Mouse (Mus musculus) intestine, postnatal 0 days (tissue): ENCODE data around the gene Rfx1. TPM values are rescaled to one million over a fixed set of nuclear protein-coding genes. Genes with fewer than 3 reads are reported as not detected.

Experiments
- ATAC-seq: fragments of 200-750 bp; cut with Nextera tagmentation; 2 replicates; pipeline ENCODE4 v1.8.0; 2017; ENCODE audit warnings: mild to moderate bottlenecking, moderate TSS enrichment, moderate library complexity
- H3K27ac ChIP-seq: fragments of 300-500 bp; sonication (generic); 2 replicates; pipeline ENCODE4 v1.5.1; 2014; ENCODE audit warnings: mild to moderate bottlenecking, low read depth, low read length, moderate library complexity
- H3K27me3 ChIP-seq: fragments of 300-500 bp; sonication (generic); replicated peaks from 2 replicates; pipeline ENCODE4 v1.6.1; 2014; ENCODE audit warnings: low read length, mixed read lengths; ENCODE audit not compliant: control insufficient read depth, insufficient read depth
- H3K36me3 ChIP-seq: fragments of 300-500 bp; sonication (generic); 2 replicates; pipeline ENCODE4 v1.6.1; 2014; ENCODE audit warnings: mild to moderate bottlenecking, moderate library complexity; ENCODE audit not compliant: control insufficient read depth, insufficient read depth
- H3K4me1 ChIP-seq: fragments of 300-500 bp; sonication (generic); replicated peaks from 2 replicates; pipeline ENCODE4 v1.6.1; 2014; ENCODE audit warnings: antibody characterized with exemption, low read length, mixed read lengths; ENCODE audit not compliant: control insufficient read depth, insufficient read depth
- H3K4me2 ChIP-seq: fragments of 300-500 bp; sonication (generic); replicated peaks from 2 replicates; pipeline ENCODE4 v1.6.1; 2014; ENCODE audit warnings: low read depth, mild to moderate bottlenecking, moderate library complexity
- H3K4me3 ChIP-seq: fragments of 300-500 bp; sonication (generic); 2 replicates; pipeline ENCODE4 v1.5.1; 2014; ENCODE audit warnings: low read depth, low read length
- H3K9ac ChIP-seq: fragments of 300-500 bp; sonication (generic); 2 replicates; pipeline ENCODE4 v1.6.1; 2014; ENCODE audit warnings: mild to moderate bottlenecking, low read depth, low read length
- H3K9me3 ChIP-seq: fragments of 300-500 bp; sonication (generic); 2 replicates; pipeline ENCODE4 v1.6.1; 2016; ENCODE audit warnings: mixed run types; ENCODE audit not compliant: control insufficient read depth
- CTCF ChIP-seq: sonication (generic); IDR thresholded peaks from 2 replicates; pipeline ENCODE4 v1.5.1; 2016; ENCODE audit warnings: low read depth, mild to moderate bottlenecking, control low read depth, antibody characterized with exemption, moderate library complexity
- WGBS: fragments of 180-500 bp; shearing (Covaris S2); extraction: QIAGEN DNeasy Blood & Tissue Kit; methylation state at CpG from one replicate; pipeline ENCODE4 v1.1.7; 2014; 5-methylcytosine and 5-hydroxymethylcytosine counted together
- polyA plus RNA-seq: library from polyadenylated mRNA; unstranded; fragments of >200 nt; fragmentation: Nextera tagmentation; extraction: Ambion mirVana; gene quantifications from 2 replicates; pipeline ENCODE4 v1.2.1, GENCODE M21; 2015

The Rfx1 gene
- polyA plus RNA-seq, 1 experiment from 2014 or later = 3.3 TPM

DNA sequence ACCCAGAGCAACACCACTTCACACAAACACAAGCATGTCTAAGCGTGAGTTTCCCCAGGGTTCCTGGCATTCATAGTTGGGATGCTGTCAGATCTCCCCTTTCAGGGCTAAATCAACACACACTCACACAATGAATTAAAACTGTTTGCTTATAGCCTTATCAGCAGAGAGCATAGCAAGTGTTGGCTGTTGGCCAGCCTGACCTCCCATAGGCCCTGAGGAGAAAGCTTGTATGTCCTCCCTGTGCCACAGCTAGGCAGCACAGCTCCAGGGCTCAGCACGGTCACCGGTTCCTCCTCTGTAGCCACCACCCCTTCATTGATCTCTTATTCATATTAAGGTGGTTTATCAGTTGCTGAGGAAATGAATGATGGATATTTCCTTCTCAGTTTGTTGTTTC is 13.9 kb upstream of the Rfx1 start:
- Histone ChIP-seq H3K9me3 (no peaks in the 10 kb centered on the region), H3K27me3 (no peaks in the 10 kb centered on the region), H3K4me2 (no peak overlapping the region), H3K9ac (no peak overlapping the region), H3K36me3 (no peaks in the 10 kb centered on the region), H3K4me1 (no peaks in the 10 kb centered on the region), H3K4me3 (no peak overlapping the region), H3K27ac (no peak overlapping the region)
- ATAC-seq = 0 out of 2 replicates have a peak, but pooled peaks have one; percentile 19
- TF ChIP-seq CTCF = no peak
- whole genome bisulfite sequencing = 33% methylated on average over 3 of the region's 3 CpGs

DNA sequence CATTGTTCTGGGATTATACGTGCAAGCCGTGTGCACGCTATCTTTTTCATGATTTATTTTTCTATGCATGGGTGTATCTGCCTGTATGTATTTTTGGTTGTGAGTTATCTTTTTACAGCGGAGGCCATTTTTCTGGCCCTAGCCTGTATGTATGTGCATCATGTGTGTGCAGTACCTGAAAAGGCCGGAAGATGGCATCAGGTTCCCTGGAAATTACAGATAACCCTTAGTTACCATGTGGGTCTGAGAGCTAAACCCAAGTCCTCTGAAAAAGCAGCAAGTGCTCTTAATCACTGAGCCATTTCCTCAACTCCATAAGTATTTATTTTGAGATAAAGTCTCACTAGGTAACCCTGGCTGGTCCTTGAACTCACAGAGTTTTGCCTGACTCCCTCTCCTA is 13.4 kb upstream of the Rfx1 start:
- no peak for TF ChIP-seq CTCF
- 95% methylated on average over 5 of the region's 5 CpGs for WGBS
- H3K9me3 ChIP-seq = no peaks in the 10 kb centered on the region
- H3K36me3 ChIP-seq = no peaks in the 10 kb centered on the region
- H3K4me1 ChIP-seq = no peaks in the 10 kb centered on the region
- H3K27ac ChIP-seq = no peak overlapping the region
- no peak for ATAC-seq
- H3K9ac ChIP-seq = no peak overlapping the region
- H3K4me3 ChIP-seq = no peak overlapping the region
- H3K27me3 ChIP-seq = no peaks in the 10 kb centered on the region
- no peak overlapping the region for H3K4me2 ChIP-seq

DNA sequence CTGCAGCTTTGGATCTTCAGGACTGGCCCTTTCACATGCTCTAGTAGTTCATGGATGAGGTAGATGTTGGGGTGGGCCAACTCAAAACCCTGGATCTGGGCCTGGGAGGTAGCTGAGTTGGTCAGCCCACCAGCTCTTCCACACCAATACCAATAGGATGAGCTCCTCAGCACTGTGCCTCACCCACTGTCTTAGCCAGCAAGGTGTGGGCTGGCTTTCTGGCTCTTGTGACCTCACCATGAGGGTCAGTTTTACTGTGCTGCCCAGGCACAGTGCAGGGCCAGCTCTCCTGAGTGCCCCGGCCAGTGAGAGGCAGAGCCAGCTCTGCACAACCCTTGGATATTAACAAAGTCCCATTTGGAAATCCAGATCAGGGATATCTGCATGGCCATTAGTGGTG is 8.8 kb upstream of the Rfx1 start:
- no peak for TF ChIP-seq CTCF
- Histone ChIP-seq H3K27me3 (no peaks in the 10 kb centered on the region), H3K27ac (no peak overlapping the region), H3K9me3 (no peaks in the 10 kb centered on the region), H3K4me2 (no peak overlapping the region), H3K4me3 (no peak overlapping the region), H3K4me1 (no peaks in the 10 kb centered on the region), H3K36me3 (no peaks in the 10 kb centered on the region), H3K9ac (no peak overlapping the region)
- ATAC-seq = no peak
- 89% methylated on average over 1 of the region's 1 CpGs for WGBS

DNA sequence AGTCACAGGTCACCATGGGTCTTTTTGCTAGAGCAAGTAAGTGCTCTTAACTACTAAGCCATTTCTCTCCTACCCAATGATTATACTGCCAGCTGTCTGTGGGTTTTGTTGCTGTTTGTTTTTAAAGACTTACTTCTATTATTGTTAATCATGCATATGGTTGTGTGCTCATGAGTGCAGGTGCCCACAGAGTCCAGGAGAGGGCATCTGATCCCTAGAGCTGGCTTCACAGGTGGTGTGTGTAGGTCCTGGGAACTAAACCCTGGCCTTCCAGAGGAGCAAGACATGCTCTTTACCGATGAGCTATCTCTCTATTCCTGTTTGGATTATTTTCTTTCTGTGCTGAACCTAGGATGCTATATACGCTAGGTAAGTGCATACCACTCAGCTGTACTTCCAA is 7.4 kb upstream of the Rfx1 start:
- WGBS = 93% methylated on average over 2 of the region's 2 CpGs
- Histone ChIP-seq H3K4me3 (no peak overlapping the region), H3K9me3 (no peaks in the 10 kb centered on the region), H3K4me2 (no peak overlapping the region), H3K9ac (no peak overlapping the region), H3K36me3 (no peaks in the 10 kb centered on the region), H3K4me1 (no peaks in the 10 kb centered on the region), H3K27me3 (no peaks in the 10 kb centered on the region), H3K27ac (no peak overlapping the region)
- ATAC-seq = no peak
- TF ChIP-seq CTCF = peak; percentile 30

DNA sequence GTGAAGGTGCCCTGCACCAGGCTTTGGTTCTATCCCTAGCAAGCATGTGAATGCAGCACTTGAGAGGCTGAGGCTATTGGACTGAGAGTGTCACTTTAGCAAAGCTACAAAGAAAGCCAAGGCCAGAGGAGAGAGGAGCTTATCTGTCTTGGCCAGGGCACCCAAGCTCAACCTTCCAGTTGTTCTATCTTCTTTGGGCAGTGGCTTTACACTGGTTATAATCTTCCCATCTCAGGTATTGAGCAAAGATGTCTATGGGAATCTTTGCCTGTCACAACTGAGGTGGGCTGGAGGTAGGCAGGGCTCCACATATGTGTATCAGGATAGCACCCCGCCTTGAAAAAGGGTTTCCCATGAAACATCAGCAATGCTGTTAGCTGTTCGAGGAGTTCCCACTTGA is 6.4 kb upstream of the Rfx1 start:
- Histone ChIP-seq H3K9me3 (no peaks in the 10 kb centered on the region), H3K9ac (no peak overlapping the region), H3K36me3 (no peaks in the 10 kb centered on the region), H3K4me2 (no peak overlapping the region), H3K27ac (no peak overlapping the region), H3K27me3 (no peaks in the 10 kb centered on the region), H3K4me1 (no peaks in the 10 kb centered on the region), H3K4me3 (no peak overlapping the region)
- 85% methylated on average over 2 of the region's 2 CpGs for WGBS
- TF ChIP-seq CTCF = no peak
- no peak for ATAC-seq

DNA sequence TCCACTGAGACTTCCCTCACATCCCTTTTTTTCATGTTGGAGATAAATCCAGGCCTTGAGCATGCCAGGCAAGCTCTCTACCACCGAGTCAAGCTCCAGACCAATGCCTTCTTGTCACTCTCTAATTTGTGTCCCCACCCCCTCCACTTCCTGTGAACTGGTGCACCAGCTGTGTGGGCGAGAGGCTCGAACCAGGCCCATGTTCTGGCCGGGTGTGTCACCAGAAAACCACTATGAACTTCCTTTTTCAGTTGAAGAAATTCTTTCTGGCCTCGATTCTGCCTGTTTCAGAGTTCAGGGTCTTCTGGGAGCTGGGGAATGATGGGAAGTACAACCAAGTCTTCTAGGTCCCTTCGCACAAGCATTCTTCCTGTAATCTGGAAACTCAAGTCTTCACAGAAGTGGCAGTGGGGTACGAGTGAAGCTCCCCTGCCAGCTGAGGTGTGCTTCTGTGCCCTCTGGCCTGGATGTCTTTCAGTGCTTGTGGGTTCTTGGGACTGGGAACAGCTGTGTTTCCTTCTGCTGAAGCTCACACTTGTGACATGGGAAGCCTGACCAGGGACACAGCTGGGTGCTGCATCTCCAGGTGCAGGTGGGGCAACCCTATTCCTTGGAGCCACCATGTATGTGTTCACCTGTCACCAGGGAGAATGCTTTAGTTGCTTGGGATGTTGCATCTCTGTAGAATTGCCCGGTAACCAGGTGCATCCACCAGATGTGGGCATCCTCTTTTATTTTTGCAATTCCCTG is 2.6 kb upstream of the Rfx1 start:
- WGBS = 55% methylated on average over 8 of the region's 8 CpGs
- no peak overlapping the region for H3K9ac ChIP-seq
- H3K27me3 ChIP-seq = no peaks in the 10 kb centered on the region
- no peaks in the 10 kb centered on the region; the same call in none of the 2 replicates for H3K4me1 ChIP-seq
- no peak for TF ChIP-seq CTCF
- no peak overlapping the region for H3K27ac ChIP-seq
- ATAC-seq = no peak
- no peaks in the 10 kb centered on the region for H3K9me3 ChIP-seq
- no peak overlapping the region for H3K4me2 ChIP-seq
- H3K36me3 ChIP-seq = no peaks in the 10 kb centered on the region
- no peak overlapping the region for H3K4me3 ChIP-seq
